Mouse (Mus musculus) CH12.LX (cell line): Measurements from ENCODE around the gene Lrrc8a. TPM values are rescaled to one million over a fixed set of nuclear protein-coding genes. Genes with fewer than 3 reads are reported as not detected.

Experiments used
- DNase-seq: peaks from one replicate; pipeline ENCODE4 v3.0.0-alpha.2; 2013; ENCODE audit errors: extremely low read depth
- H3K27ac ChIP-seq: 2 replicates; pipeline ENCODE4 v1.5.1; 2012; ENCODE audit warnings: low read depth, mild to moderate bottlenecking, control low read depth, moderate library complexity; ENCODE audit not compliant: insufficient read depth
- H3K27me3 ChIP-seq: replicated peaks from 2 replicates; pipeline ENCODE3; 2012; ENCODE audit warnings: inconsistent platforms
- H3K36me3 ChIP-seq, 2 experiments: replicated peaks in 1 of 2; 2 replicates each; pipeline versions ENCODE3 to v1.6.1; 2012; ENCODE audit warnings: inconsistent platforms in 1 of 2, low read length in 1 of 2, mild to moderate bottlenecking in 1 of 2, mixed read lengths in 1 of 2, moderate library complexity in 1 of 2; ENCODE audit not compliant: control insufficient read depth in 1 of 2, insufficient read depth in 1 of 2
- H3K4me1 ChIP-seq, 2 experiments: 2 replicates each; pipeline ENCODE4 v1.6.1; 2012; ENCODE audit warnings: inconsistent platforms in 1 of 2, moderate library complexity in 1 of 2; ENCODE audit not compliant: insufficient read depth in 2 of 2, control insufficient read depth in 1 of 2
- H3K4me2 ChIP-seq: 2 replicates; pipeline ENCODE4 v1.6.1; 2012; ENCODE audit warnings: low read depth, mild to moderate bottlenecking, control low read depth; ENCODE audit not compliant: poor library complexity, insufficient read depth, severe bottlenecking
- H3K4me3 ChIP-seq, 3 experiments: fragments of 150-350 bp in 1 of 3; sonication (generic) in 1 of 3; replicated peaks in 1 of 3; 2 replicates each; pipeline versions ENCODE3 to v1.5.1; 2011 to 2012; ENCODE audit warnings: low read depth in 2 of 3, low read length in 2 of 3, mild to moderate bottlenecking in 2 of 3, moderate library complexity in 2 of 3, control low read depth in 1 of 3, improper control_type of control experiment in 1 of 3, inconsistent platforms in 1 of 3, mixed read lengths in 1 of 3; ENCODE audit not compliant: poor library complexity in 1 of 3
- H3K79me2 ChIP-seq: replicated peaks from 2 replicates; pipeline ENCODE4 v1.6.1; 2012; ENCODE audit warnings: mild to moderate bottlenecking, moderate library complexity; ENCODE audit not compliant: control insufficient read depth, poor library complexity, insufficient read depth, severe bottlenecking; ENCODE audit errors: extremely low read depth
- H3K9ac ChIP-seq: 2 replicates; pipeline ENCODE4 v1.6.1; 2012; ENCODE audit warnings: low read depth, mild to moderate bottlenecking, control low read depth, moderate library complexity; ENCODE audit not compliant: insufficient read depth
- H3K9me3 ChIP-seq: replicated peaks from 2 replicates; pipeline ENCODE3; 2012; ENCODE audit warnings: low read length, inconsistent platforms, mixed read lengths
- CHD1 ChIP-seq: IDR thresholded peaks from 2 replicates; pipeline ENCODE4 v1.6.1; 2012; ENCODE audit warnings: low read depth, low read length, improper control_type of control experiment, inconsistent platforms
- CHD2 ChIP-seq: IDR thresholded peaks from 2 replicates; pipeline ENCODE4 v1.6.1; 2011; ENCODE audit warnings: low read length, improper control_type of control experiment
- ELF1 ChIP-seq: IDR thresholded peaks from 2 replicates; pipeline ENCODE4 v1.6.1; 2014; ENCODE audit warnings: low read depth, mild to moderate bottlenecking, inconsistent platforms, low read length, improper control_type of control experiment
- ETS1 ChIP-seq: conservative IDR thresholded peaks from 2 replicates; pipeline ENCODE4 v1.6.1; 2012; ENCODE audit warnings: low read depth, mild to moderate bottlenecking, inconsistent platforms, low read length, improper control_type of control experiment, moderate library complexity
- HCFC1 ChIP-seq: IDR thresholded peaks from 2 replicates; pipeline ENCODE4 v1.6.1; 2012; ENCODE audit warnings: low read depth, mild to moderate bottlenecking, inconsistent platforms, low read length, improper control_type of control experiment
- IRF4 ChIP-seq: IDR thresholded peaks from 2 replicates; pipeline ENCODE4 v1.6.1; 2014; ENCODE audit warnings: low read depth, mild to moderate bottlenecking, inconsistent platforms, low read length, improper control_type of control experiment
- MAFK ChIP-seq: IDR thresholded peaks from 2 replicates; pipeline ENCODE4 v1.6.1; 2011; ENCODE audit warnings: low read length, improper control_type of control experiment; ENCODE audit not compliant: insufficient replicate concordance
- MXI1 ChIP-seq: IDR thresholded peaks from 2 replicates; pipeline ENCODE4 v1.6.1; 2011; ENCODE audit warnings: mild to moderate bottlenecking, low read depth, low read length, improper control_type of control experiment
- MYC ChIP-seq: IDR thresholded peaks from 2 replicates; pipeline ENCODE4 v1.6.1; 2011; ENCODE audit warnings: low read depth, mild to moderate bottlenecking, improper control_type of control experiment, low read length
- NELFE ChIP-seq: IDR thresholded peaks from 2 replicates; pipeline ENCODE4 v1.6.1; 2011; ENCODE audit warnings: low read depth, low read length, improper control_type of control experiment
- NRF1 ChIP-seq: IDR thresholded peaks from 2 replicates; pipeline ENCODE4 v1.6.1; 2014; ENCODE audit warnings: low read depth, mild to moderate bottlenecking, inconsistent platforms, low read length, improper control_type of control experiment, moderate library complexity
- PAX5 ChIP-seq: IDR thresholded peaks from 2 replicates; pipeline ENCODE4 v1.6.1; 2012; ENCODE audit warnings: low read length, inconsistent platforms, mixed read lengths
- POLR2A ChIP-seq: IDR thresholded peaks from 2 replicates; pipeline ENCODE4 v1.6.1; 2011; ENCODE audit warnings: low read depth, mild to moderate bottlenecking, improper control_type of control experiment, low read length
- RCOR1 ChIP-seq: conservative IDR thresholded peaks from 2 replicates; pipeline ENCODE4 v1.6.1; 2012; ENCODE audit warnings: low read depth, mild to moderate bottlenecking, inconsistent platforms, low read length, improper control_type of control experiment
- SIN3A ChIP-seq: IDR thresholded peaks from 2 replicates; pipeline ENCODE4 v1.6.1; 2012; ENCODE audit warnings: low read length, improper control_type of control experiment, inconsistent platforms
- SMC3 ChIP-seq: IDR thresholded peaks from 2 replicates; pipeline ENCODE4 v1.6.1; 2011; ENCODE audit warnings: low read depth, low read length, improper control_type of control experiment
- TBP ChIP-seq: conservative IDR thresholded peaks from 2 replicates; pipeline ENCODE4 v1.6.1; 2011; ENCODE audit warnings: low read depth, low read length, improper control_type of control experiment
- TCF12 ChIP-seq: IDR thresholded peaks from 2 replicates; pipeline ENCODE4 v1.6.1; 2014; ENCODE audit warnings: low read depth, mild to moderate bottlenecking, inconsistent platforms, low read length, improper control_type of control experiment
- USF2 ChIP-seq: conservative IDR thresholded peaks from 2 replicates; pipeline ENCODE4 v1.6.1; 2011; ENCODE audit warnings: low read depth, low read length, improper control_type of control experiment
- ZKSCAN1 ChIP-seq: IDR thresholded peaks from 2 replicates; pipeline ENCODE4 v1.6.1; 2012; ENCODE audit warnings: low read depth, inconsistent platforms, low read length, improper control_type of control experiment, borderline replicate concordance
- ZMIZ1 ChIP-seq: IDR thresholded peaks from 2 replicates; pipeline ENCODE4 v1.6.1; 2012; ENCODE audit warnings: low read depth, mild to moderate bottlenecking, inconsistent platforms, low read length, improper control_type of control experiment
- ZNF384 ChIP-seq: IDR thresholded peaks from 2 replicates; pipeline ENCODE4 v1.6.1; 2012; ENCODE audit warnings: low read depth, low read length, improper control_type of control experiment, inconsistent platforms
- dilution Hi-C: fragments of 300-500 bp; cut with MboI; formaldehyde crosslinking; loops from 2 replicates; pipeline ENCODE4 v1.14.3; 2020; ENCODE audit warnings: low sequenced_read_pairs; ENCODE audit not compliant: extremely low pct_unique_long_range_greater_than_20kb, extremely low pct_ligation_motif_present
- in situ Hi-C: fragments of 300-500 bp; cut with MboI; formaldehyde crosslinking; loops from 3 replicates; pipeline ENCODE4 v1.14.3; 2019; ENCODE audit warnings: low sequenced_read_pairs, low pct_ligation_motif_present, low pct_unique_long_range_greater_than_20kb, mixed read lengths
- polyA plus RNA-seq: library from polyadenylated mRNA; unstranded; fragments of >175 nt; gene quantifications from 2 replicates; pipeline ENCODE4 v1.2.1, GENCODE M21; 2012; ENCODE audit warnings: low read depth; ENCODE audit not compliant: insufficient read length
- total RNA-seq, 2 experiments: library from RNA; depleted of rRNA; stranded (reverse); fragments of 300-350 nt in 1 of 2; fragments of >200 nt in 1 of 2; gene quantifications; 2 replicates each; pipeline ENCODE4 v1.2.3; 2012 to 2014

The Lrrc8a gene
- total and polyA plus RNA-seq, 3 experiments, result 1.4 to 2.8 (median 1.8) TPM

DNA sequence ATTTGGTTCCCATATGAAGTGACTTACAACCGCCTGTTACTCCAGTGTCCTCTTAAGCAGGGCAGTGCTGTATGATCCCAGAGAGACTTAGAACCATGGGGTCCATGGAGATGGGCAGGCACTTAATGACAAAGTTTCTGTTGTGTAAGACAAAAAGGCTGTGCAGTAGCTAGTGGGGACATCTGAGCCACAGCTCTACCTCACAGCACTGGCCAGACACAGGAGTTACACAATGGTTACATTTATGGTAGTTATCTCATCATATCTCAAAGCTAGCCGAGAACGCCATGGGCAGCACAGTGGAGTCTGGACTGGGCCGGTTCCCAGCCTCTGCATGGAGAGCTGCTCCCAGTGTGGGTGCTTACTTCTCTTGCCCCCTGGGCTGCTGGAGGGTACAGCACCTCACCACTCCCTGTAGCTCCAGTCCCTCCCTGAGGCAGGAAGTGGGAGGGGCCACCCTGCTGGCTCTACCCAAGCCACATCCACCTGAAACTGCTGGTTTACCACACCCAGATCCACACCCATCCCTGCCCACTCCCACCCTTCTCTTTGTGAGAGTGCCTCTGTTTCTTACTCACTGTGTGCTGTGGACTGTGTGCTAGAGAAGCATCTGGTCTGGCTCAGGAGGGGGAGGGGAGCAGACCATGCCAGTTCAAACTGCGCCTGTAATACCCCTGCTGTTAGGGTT, 14.0 kb downstream of the Lrrc8a start (continued):
- no peak for TF ChIP-seq ZKSCAN1
- TF ChIP-seq NELFE, result peak; percentile 30; the same call in 1 of the 2 replicates
- 0 out of 2 replicates have a peak, but pooled peaks have one; percentile 30 for TF ChIP-seq TCF12
- peak; percentile 62 for TF ChIP-seq POLR2A
- no peak for TF ChIP-seq PAX5
- TF ChIP-seq CHD1, result no peak
- peak; percentile 58; the same call in 1 of the 2 replicates for TF ChIP-seq ELF1
- no peak for TF ChIP-seq MYC
- no peak for TF ChIP-seq NRF1
- TF ChIP-seq CHD2, result peak; percentile 67; the same call in 1 of the 2 replicates
- peak; percentile 59 for TF ChIP-seq IRF4
- 0 out of 2 replicates have a peak, but pooled peaks have one; percentile 6 for TF ChIP-seq MXI1
- TF ChIP-seq SMC3, result no peak
- no peak for TF ChIP-seq ZMIZ1
- no peak for TF ChIP-seq ZNF384
- TF ChIP-seq SIN3A, result 0 out of 2 replicates have a peak, but pooled peaks have one; percentile 6
- TF ChIP-seq HCFC1, result peak; percentile 38; the same call in 1 of the 2 replicates
- TF ChIP-seq ETS1, result peak; percentile 12; the same call in 1 of the 2 replicates
- TF ChIP-seq RCOR1, result no peak
- TF ChIP-seq MAFK, result no peak

DNA sequence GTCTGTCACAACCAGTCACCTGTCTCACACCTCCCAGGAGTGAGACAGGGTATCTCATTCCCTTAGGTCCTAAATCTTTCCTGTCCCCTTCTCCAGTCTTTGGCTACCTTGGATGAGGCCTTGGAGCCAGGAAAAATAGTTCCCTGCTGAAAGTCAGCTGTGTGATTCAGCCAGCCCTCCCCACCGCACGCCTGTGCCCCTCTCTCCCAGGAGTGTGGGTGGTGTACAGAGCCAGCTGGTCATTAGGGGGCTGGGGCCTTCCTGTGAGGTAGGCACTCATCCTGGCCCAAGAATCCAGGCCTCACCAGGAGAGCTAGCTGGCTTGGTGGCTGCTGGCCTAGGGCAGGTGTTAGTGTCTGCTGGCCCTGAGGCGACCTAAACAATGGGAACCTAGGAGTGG, 15.0 kb downstream of the Lrrc8a start:
- no peaks in the 10 kb centered on the region for H3K27me3 ChIP-seq
- no peak for DNase-seq
- H3K4me1 ChIP-seq, result peaks cover 15 to 36% of the 10 kb centered on the region in 2 experiments
- no peak overlapping the region for H3K9ac ChIP-seq
- peaks cover 25 to 61% of the 10 kb centered on the region in 2 experiments for H3K36me3 ChIP-seq
- H3K9me3 ChIP-seq, result no peaks in the 10 kb centered on the region
- H3K4me3 ChIP-seq, result no peak overlapping the region
- H3K79me2 ChIP-seq, result no peaks in the 10 kb centered on the region
- in situ Hi-C loops (no loop called here), dilution Hi-C loops (no loop called here)
- H3K27ac ChIP-seq, result no peak overlapping the region
- H3K4me2 ChIP-seq, result no peak overlapping the region
- TF ChIP-seq SMC3 (no peak), TBP (no peak), CHD1 (no peak), USF2 (no peak)
